Mouse (Mus musculus) myocyte (in vitro differentiated cells): Measurements from ENCODE around the gene Zscan5b.

Experiments
- MYOD1 ChIP-seq, 3 experiments: IDR thresholded peaks; one replicate each; pipeline ENCODE4 v1.6.1; 2011; ENCODE audit warnings: control low read depth in 2 of 3, low read depth in 2 of 3, mild to moderate bottlenecking in 2 of 3, moderate library complexity in 1 of 3; ENCODE audit not compliant: insufficient read length in 2 of 3, control insufficient read depth in 1 of 3
- MYOG ChIP-seq, 3 experiments: IDR thresholded peaks; one replicate each; pipeline ENCODE4 v1.6.1; 2011; ENCODE audit warnings: control low read depth in 2 of 3, low read depth in 2 of 3, mild to moderate bottlenecking in 2 of 3; ENCODE audit not compliant: insufficient read length in 2 of 3, control insufficient read depth in 1 of 3, insufficient read depth in 1 of 3
- POLR2A ChIP-seq: IDR thresholded peaks from one replicate; pipeline ENCODE4 v1.6.1; 2011; ENCODE audit warnings: low read depth, mild to moderate bottlenecking, control low read depth, moderate library complexity; ENCODE audit not compliant: insufficient read length
- TCF12 ChIP-seq: IDR thresholded peaks from one replicate; pipeline ENCODE4 v1.6.1; 2011; ENCODE audit warnings: mild to moderate bottlenecking, control low read depth; ENCODE audit not compliant: poor library complexity, insufficient read depth, severe bottlenecking

DNA sequence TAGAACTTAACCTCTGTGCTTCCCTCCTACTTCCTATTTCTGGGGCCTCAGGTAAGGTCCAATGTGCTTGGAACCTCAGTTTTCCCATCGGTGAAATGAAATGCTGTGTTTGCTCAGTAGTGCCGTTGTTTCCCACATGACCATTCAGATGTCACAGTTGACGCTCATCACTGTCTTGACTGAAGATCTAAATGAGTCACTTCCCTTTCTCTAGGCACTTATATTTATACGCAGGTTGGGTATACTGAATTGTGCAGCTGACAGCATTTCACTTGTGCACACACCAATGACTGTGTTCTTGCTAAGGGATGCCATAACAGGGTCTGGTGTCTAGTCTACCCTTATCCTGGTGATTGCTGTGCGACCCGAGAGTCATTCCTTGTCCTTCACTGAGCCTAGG, 63.3 kb downstream of the Zscan5b start:
- TF ChIP-seq POLR2A (no peak), MYOD1 (IDR thresholded peaks at IDR 0.05; ENCODE audit: control insufficient read depth in 1 of 3, insufficient read length in 2 of 3, low read depth in 2 of 3) (no peak), MYOG (IDR thresholded peaks at IDR 0.05; ENCODE audit: control insufficient read depth in 1 of 3, insufficient read depth in 1 of 3, insufficient read length in 2 of 3, low read depth in 2 of 3) (no peak), TCF12 (no peak)
